Mouse (Mus musculus) stomach, postnatal 0 days (tissue): ENCODE measurements around the gene 4933402D24Rik. TPM values are rescaled to one million over a fixed set of nuclear protein-coding genes. Genes with fewer than 3 reads are reported as not detected.

ENCODE experiments used
- ATAC-seq: fragments of 200-750 bp; cut with Nextera tagmentation; 2 replicates; pipeline ENCODE4 v1.8.0; 2017; ENCODE audit not compliant: low FRiP score, low TSS enrichment
- DNase-seq: peaks from one replicate; pipeline ENCODE4 v3.0.0-alpha.2; 2016; ENCODE audit warnings: low spot score
- H3K27ac ChIP-seq: fragments of 300-500 bp; sonication (generic); replicated peaks from 2 replicates; pipeline ENCODE4 v1.5.1; 2014; ENCODE audit warnings: mild to moderate bottlenecking, control low read depth
- H3K27me3 ChIP-seq: fragments of 300-500 bp; sonication (generic); 2 replicates; pipeline ENCODE4 v1.6.1; 2014; ENCODE audit warnings: low read length; ENCODE audit not compliant: control insufficient read depth, insufficient read depth
- H3K36me3 ChIP-seq: fragments of 300-500 bp; sonication (generic); 2 replicates; pipeline ENCODE4 v1.6.1; 2014; ENCODE audit warnings: low read length, mixed read lengths; ENCODE audit not compliant: control insufficient read depth, insufficient read depth
- H3K4me1 ChIP-seq: fragments of 300-500 bp; sonication (generic); replicated peaks from 2 replicates; pipeline ENCODE4 v1.6.1; 2014; ENCODE audit warnings: antibody characterized with exemption; ENCODE audit not compliant: control insufficient read depth, insufficient read depth
- H3K4me2 ChIP-seq: fragments of 300-500 bp; sonication (generic); replicated peaks from 2 replicates; pipeline ENCODE4 v1.6.1; 2014; ENCODE audit warnings: low read depth, mild to moderate bottlenecking, control low read depth, moderate library complexity
- H3K4me3 ChIP-seq: fragments of 300-500 bp; sonication (generic); 2 replicates; pipeline ENCODE4 v1.5.1; 2014; ENCODE audit warnings: low read depth, low read length, control low read depth
- H3K9ac ChIP-seq: fragments of 300-500 bp; sonication (generic); 2 replicates; pipeline ENCODE4 v1.6.1; 2014; ENCODE audit warnings: mild to moderate bottlenecking, low read length, control low read depth, mixed read lengths
- H3K9me3 ChIP-seq: fragments of 300-500 bp; sonication (generic); 2 replicates; pipeline ENCODE4 v1.6.1; 2016; ENCODE audit warnings: low read length; ENCODE audit not compliant: control insufficient read depth
- CTCF ChIP-seq: IDR thresholded peaks from 2 replicates; pipeline ENCODE4 v1.5.1; 2016; ENCODE audit warnings: antibody characterized with exemption, low read depth, mild to moderate bottlenecking, moderate library complexity
- EP300 ChIP-seq: optimal IDR thresholded peaks from 2 replicates; pipeline ENCODE3; 2016; ENCODE audit warnings: antibody characterized with exemption
- WGBS: fragments of 180-500 bp; shearing (Covaris S2); extraction: QIAGEN DNeasy Blood & Tissue Kit; methylation state at CpG from one replicate; pipeline ENCODE4 v1.1.7; 2014; 5-methylcytosine and 5-hydroxymethylcytosine counted together
- polyA plus RNA-seq: library from polyadenylated mRNA; unstranded; fragments of >200 nt; fragmentation: Nextera tagmentation; extraction: Ambion mirVana; gene quantifications from 2 replicates; pipeline ENCODE4 v1.2.1, GENCODE M21; 2015

Gene 4933402D24Rik
- polyA plus RNA-seq, 1 experiment from 2014 or later: not detected

GRCm38 (mm10) chr1:63730240-63730771 lies 38.8 kb downstream of the 4933402D24Rik start, which contains the start of the genes Mdh1b and Fastkd2:
TSS of gene Mdh1b (minus strand) at chr1:63730318.
TSS of gene Fastkd2 (plus strand) at chr1:63730614.
- Histone ChIP-seq H3K36me3 (no peaks in the 10 kb centered on the region), H3K4me1 (no peaks in the 10 kb centered on the region), H3K27me3 (no peaks in the 10 kb centered on the region), H3K9ac (peak within 1 kb of the TSS; percentile 69), H3K27ac (no peak within 1 kb of the TSS), H3K4me3 (peak within 1 kb of the TSS; percentile 64), H3K9me3 (no peaks in the 10 kb centered on the region), H3K4me2 (peak within 1 kb of the TSS; percentile 58)
- under 1% methylated on average over 31 of the region's 31 CpGs for WGBS
- ATAC-seq (peak; percentile 96), DNase-seq (peak; percentile 90)
- TF ChIP-seq CTCF (peak; percentile 15; the same call in 1 of the 2 replicates), EP300 (no peak)

DNA sequence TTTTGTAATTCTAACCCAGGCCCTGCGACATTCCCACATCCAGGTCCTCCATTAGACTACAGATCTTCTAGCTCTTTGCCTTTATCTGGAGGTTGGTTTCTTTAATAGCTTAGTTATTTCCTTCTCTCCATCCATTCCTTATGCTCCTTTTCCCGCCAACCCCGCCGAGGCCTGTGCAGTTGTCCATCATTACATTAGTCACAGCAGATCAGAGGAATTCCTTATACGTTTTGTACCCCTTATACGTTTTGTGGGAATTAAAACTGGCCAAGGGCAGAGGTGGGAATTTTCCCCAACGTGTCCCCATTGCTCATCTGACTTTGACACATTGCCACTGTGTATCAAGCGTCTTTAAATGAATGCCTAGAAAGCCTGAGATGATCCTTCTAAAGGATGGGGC lies 39.3 kb downstream of the 4933402D24Rik start:
- DNase-seq (no peak), ATAC-seq (peak; percentile 17; the same call in 1 of the 2 replicates)
- Histone ChIP-seq H3K4me1 (no peaks in the 10 kb centered on the region), H3K4me2 (peak overlapping the region; percentile 58), H3K9me3 (no peaks in the 10 kb centered on the region), H3K4me3 (peak overlapping the region; percentile 64), H3K27ac (no peak overlapping the region), H3K9ac (peak overlapping the region; percentile 18; the same call in 1 of the 2 replicates), H3K36me3 (no peaks in the 10 kb centered on the region), H3K27me3 (no peaks in the 10 kb centered on the region)
- no peak for TF ChIP-seq CTCF
- TF ChIP-seq EP300: no peak
- WGBS: 47% methylated on average over 8 of the region's 8 CpGs

GRCm38 (mm10) chr1:63720161-63720560 lies 48.9 kb downstream of the 4933402D24Rik start:
- no peak overlapping the region for H3K9ac ChIP-seq
- WGBS: 70% methylated on average over 7 of the region's 7 CpGs
- H3K4me2 ChIP-seq: no peak overlapping the region
- H3K9me3 ChIP-seq: no peaks in the 10 kb centered on the region
- H3K36me3 ChIP-seq: no peaks in the 10 kb centered on the region
- H3K27ac ChIP-seq: no peak overlapping the region
- TF ChIP-seq CTCF (no peak), EP300 (no peak)
- no peaks in the 10 kb centered on the region for H3K27me3 ChIP-seq
- no peak overlapping the region for H3K4me3 ChIP-seq
- H3K4me1 ChIP-seq: no peaks in the 10 kb centered on the region
- ATAC-seq: no peak
- no peak for DNase-seq

GRCm38 (mm10) chr1:63708876-63709275 lies 60.2 kb downstream of the 4933402D24Rik start:
- no peak overlapping the region for H3K4me3 ChIP-seq
- DNase-seq: no peak
- H3K9ac ChIP-seq: no peak overlapping the region
- 63% methylated on average over 3 of the region's 3 CpGs for WGBS
- TF ChIP-seq CTCF (no peak), EP300 (no peak)
- no peaks in the 10 kb centered on the region for H3K4me1 ChIP-seq
- H3K9me3 ChIP-seq: no peaks in the 10 kb centered on the region
- ATAC-seq: no peak
- H3K4me2 ChIP-seq: no peak overlapping the region
- H3K27me3 ChIP-seq: no peaks in the 10 kb centered on the region
- no peak overlapping the region for H3K27ac ChIP-seq
- no peaks in the 10 kb centered on the region for H3K36me3 ChIP-seq

- no peaks in the 10 kb centered on the region for H3K36me3 ChIP-seq
- TF ChIP-seq CTCF (no peak), EP300 (no peak)
- H3K4me2 ChIP-seq: no peak overlapping the region
- no peaks in the 10 kb centered on the region for H3K4me1 ChIP-seq
- no peaks in the 10 kb centered on the region for H3K27me3 ChIP-seq
- no peaks in the 10 kb centered on the region for H3K9me3 ChIP-seq
- ATAC-seq (no peak), DNase-seq (peak; percentile 19)
- 43% methylated on average over 5 of the region's 5 CpGs for WGBS
- H3K4me3 ChIP-seq: no peak overlapping the region
- H3K27ac ChIP-seq: no peak overlapping the region
- no peak overlapping the region for H3K9ac ChIP-seq
Observed at GRCm38 (mm10) chr1:63705733-63706132, 63.3 kb downstream of the 4933402D24Rik start.

Other genes with a start within 250 kb of the 4933402D24Rik start
- gene Gm39653, start 153.3 kb downstream of the 4933402D24Rik start, polyA plus RNA-seq: not detected in 2 replicates
- 0.04 TPM in 1 of 2 replicates, not detected in the other for gene Dytn, start 82.3 kb downstream of the 4933402D24Rik start, polyA plus RNA-seq
- 0.05 TPM in 1 of 2 replicates, not detected in the other for gene Mdh1b, start 38.9 kb downstream of the 4933402D24Rik start, polyA plus RNA-seq
- gene Fastkd2, start 38.7 kb downstream of the 4933402D24Rik start, polyA plus RNA-seq: 24.8 and 24.9 TPM in 2 replicates